Mouse (Mus musculus): ENCODE results near the gene Slc28a1.

GRCm38 (mm10) chr7:81094104-81094757 is 20.4 kb upstream of the Slc28a1 start:
- TF ChIP-seq POLR2A (IDR thresholded peaks at IDR 0.05; ENCODE audit: insufficient read depth, low read depth, low read length), result no peak
- TF ChIP-seq CTCF (IDR thresholded peaks at IDR 0.05; ENCODE audit: insufficient read depth, low read depth, low read length), result no peak
